Mouse (Mus musculus): ENCODE data around the gene Cntnap1.

DNA sequence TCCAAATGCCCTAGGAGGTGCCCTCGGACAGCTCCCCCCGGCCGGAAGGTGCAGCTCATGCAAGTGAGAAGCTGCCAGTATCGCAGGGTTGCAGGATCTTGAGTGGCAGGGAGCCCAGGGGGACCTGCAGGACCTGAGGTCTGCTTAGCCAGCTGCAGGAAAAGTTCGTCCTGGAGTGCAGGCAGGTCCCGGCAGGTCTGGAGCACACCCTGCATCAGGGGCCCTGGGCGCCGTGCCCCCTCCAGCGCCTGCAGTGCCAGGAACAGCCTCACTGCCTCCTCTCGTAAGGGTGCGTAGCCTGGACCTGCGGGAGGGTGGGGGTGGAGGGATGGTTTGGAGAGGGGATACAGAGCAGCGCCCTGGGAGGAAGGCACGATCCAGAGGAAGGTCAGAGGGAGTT lies 4.0 kb upstream of the Cntnap1 start:
- TF ChIP-seq CTCF (IDR thresholded peaks at IDR 0.05), result no peak
- TF ChIP-seq EP300 (IDR thresholded peaks at IDR 0.05), result no peak

Measured in lung, postnatal 0 days (tissue).